8 mouse cellular contexts compared by ENCODE assay signal in the genomic region with DNA sequence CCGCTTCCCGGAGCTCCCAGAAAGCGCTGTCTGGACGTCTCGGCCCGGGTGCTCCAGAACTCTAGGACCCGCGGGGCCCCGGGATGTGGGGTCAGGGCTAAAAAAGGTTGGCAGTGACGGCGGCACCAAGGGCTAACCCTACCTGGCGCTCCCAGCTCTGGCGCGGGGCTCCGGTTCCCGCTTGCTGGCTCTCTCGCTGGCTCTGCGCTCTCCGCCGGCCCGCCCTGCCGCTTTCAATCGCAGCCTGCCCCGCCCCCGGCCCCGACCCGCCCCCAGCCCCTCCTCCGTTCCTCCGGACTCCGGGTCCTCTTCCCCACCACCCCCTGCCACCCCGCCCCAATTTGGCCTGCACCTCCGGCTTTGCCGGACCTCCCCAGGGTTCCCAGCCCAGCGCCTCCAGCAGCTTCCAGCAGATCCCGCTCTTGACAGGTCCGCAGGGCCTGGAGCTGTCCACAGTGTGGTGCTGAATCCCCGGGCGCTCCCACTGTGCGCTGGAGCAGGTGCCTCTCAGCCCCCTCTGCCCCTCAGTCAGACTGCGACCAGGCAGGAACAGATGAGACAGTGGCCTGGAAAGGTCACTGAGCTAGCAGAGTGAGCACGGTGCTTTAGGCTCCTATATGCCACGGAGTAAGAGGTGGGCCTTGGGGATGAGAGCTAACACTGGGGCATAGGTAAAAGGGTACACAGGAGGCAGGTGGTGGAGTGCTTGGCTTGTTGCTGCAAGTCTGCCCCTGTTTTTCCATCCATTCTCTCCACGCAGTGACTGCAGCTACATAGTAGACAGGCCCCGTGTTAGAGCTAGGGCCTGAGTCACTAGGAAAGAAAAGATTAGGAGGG. TPM values are rescaled to one million over a fixed set of nuclear protein-coding genes. Genes with fewer than 3 reads are reported as not detected.
DNase-seq lines count a peak whose midpoint lies in the region; ATAC-seq lines count a peak whose summit lies in the region.

A gene (minus strand): TSS at position 199 of the 837 bp plus-strand sequence.

- peaks cover 34% of the 10 kb centered on the region for H3K36me3 ChIP-seq in embryonic facial prominence, embryonic 15.5 days
- H3K36me3 ChIP-seq in lung, embryonic 15.5 days: peaks cover 7% of the 10 kb centered on the region; the same call in 1 of the 2 replicates

- H3K27me3 ChIP-seq in embryonic facial prominence, embryonic 15.5 days: peaks cover 24% of the 10 kb centered on the region
- H3K27me3 ChIP-seq in lung, embryonic 15.5 days: peaks cover 28% of the 10 kb centered on the region

- peak; percentile 28 to 80 for DNase-seq in spleen, postnatal 4 days (ENCODE audit: low spot score in 2 of 2)
- no peak for DNase-seq in spleen, postnatal 36 days (ENCODE audit: low spot score in 2 of 2)
- peak; percentile 76 to 85 for DNase-seq in heart, postnatal 14 days
- peak; percentile 49 to 87 for DNase-seq in kidney, postnatal 36 days
- peak; percentile 71 for DNase-seq in ovary, postnatal 14 days (ENCODE audit: low spot score)

- WGBS in embryonic facial prominence, embryonic 15.5 days: 1% methylated on average over 38 of the region's 44 CpGs
- 1% methylated on average over 33 of the region's 44 CpGs for WGBS in lung, embryonic 15.5 days

- H3K9me3 ChIP-seq in embryonic facial prominence, embryonic 15.5 days (replicated peaks): no peaks in the 10 kb centered on the region
- no peaks in the 10 kb centered on the region for H3K9me3 ChIP-seq in lung, embryonic 15.5 days

- H3K9ac ChIP-seq in embryonic facial prominence, embryonic 15.5 days: 0 out of 2 replicates have a peak within 1 kb of the TSS, but pooled peaks have one; percentile 12
- H3K9ac ChIP-seq in lung, embryonic 15.5 days: no peak within 1 kb of the TSS

- H3K4me2 ChIP-seq in embryonic facial prominence, embryonic 15.5 days (replicated peaks): peak within 1 kb of the TSS; percentile 76
- peak within 1 kb of the TSS; percentile 54 for H3K4me2 ChIP-seq in lung, embryonic 15.5 days

- intact Hi-C loops in heart, postnatal 14 days (cut with DNase I): no loop called here

- H3K27ac ChIP-seq in embryonic facial prominence, embryonic 15.5 days (replicated peaks): no peak within 1 kb of the TSS
- H3K27ac ChIP-seq in lung, embryonic 15.5 days: no peak within 1 kb of the TSS

- H3K4me3 ChIP-seq in embryonic facial prominence, embryonic 15.5 days (replicated peaks): peak within 1 kb of the TSS; percentile 36
- peak within 1 kb of the TSS; percentile 26 for H3K4me3 ChIP-seq in lung, embryonic 15.5 days

- H3K4me1 ChIP-seq in embryonic facial prominence, embryonic 15.5 days: peaks cover 7% of the 10 kb centered on the region
- H3K4me1 ChIP-seq in lung, embryonic 15.5 days: peaks cover 5% of the 10 kb centered on the region

- 0 out of 2 replicates have a peak, but pooled peaks have one; percentile 31 for ATAC-seq in embryonic facial prominence, embryonic 15.5 days (ENCODE audit: insufficient number of reproducible peaks, low FRiP score, low TSS enrichment, low read depth)
- peak; percentile 53; the same call in 1 of the 2 replicates for ATAC-seq in lung, embryonic 15.5 days (ENCODE audit: borderline replicate concordance, extremely low read depth, low FRiP score, low TSS enrichment)
- no peak for ATAC-seq in erythroid progenitor cell, adult 5-6 weeks (replicated peaks; ENCODE audit: low FRiP score, poor library complexity, severe bottlenecking)

RNA-seq across cellular contexts. Expression of the gene that starts here (rescaled TPM):
- polyA plus RNA-seq in embryonic facial prominence, embryonic 15.5 days (2015; fragmentation: Nextera tagmentation; extraction: Ambion mirVana): 0.14 TPM in 1 of 2 replicates, not detected in the other
- not detected for total RNA-seq in heart, postnatal 14 days (2021)
- polyA plus RNA-seq in lung, embryonic 15.5 days (2015; fragmentation: Nextera tagmentation; extraction: Ambion mirVana): 0.25 TPM in 1 of 2 replicates, not detected in the other
- total RNA-seq in erythroid progenitor cell, adult 5-6 weeks (2015; ENCODE audit: low replicate concordance): not detected in 2 replicates
- not detected in 2 replicates for total RNA-seq in erythroid progenitor cell, adult 5-6 weeks (2017; ENCODE audit: low replicate concordance)

Comparison
In these comparisons a context has a peak if more than half of its experiments do, and no peak if none do; other contexts are left out.
1. DNase-seq: peak in spleen, postnatal 4 days (2 of 2), kidney, postnatal 36 days (2 of 2) and ovary, postnatal 14 days (single experiment); none in spleen, postnatal 36 days (0 of 2).
2. Peak in ATAC-seq, H3K4me3 ChIP-seq, H3K9ac ChIP-seq and H3K4me2 ChIP-seq in embryonic facial prominence, embryonic 15.5 days; RNA of the gene not detected or under 1 TPM.
3. Peak in DNase-seq in heart, postnatal 14 days; RNA of the gene not detected or under 1 TPM.
4. Peak in ATAC-seq, H3K4me3 ChIP-seq and H3K4me2 ChIP-seq in lung, embryonic 15.5 days; RNA of the gene not detected or under 1 TPM.